Mouse (Mus musculus) midbrain, embryonic 13.5 days (tissue): Measurements from ENCODE around the gene Nckap5l. TPM values are rescaled to one million over a fixed set of nuclear protein-coding genes. Genes with fewer than 3 reads are reported as not detected.
"Not testable (repeated sequence)": the region's sequence is repeated elsewhere in the genome, so short reads cannot be mapped to it uniquely, and the experiment has no call there.

ENCODE experiments used
- ATAC-seq: fragments of 200-750 bp; cut with Nextera tagmentation; 2 replicates; pipeline ENCODE4 v1.8.0; 2017; ENCODE audit warnings: mild to moderate bottlenecking, moderate TSS enrichment, moderate library complexity
- H3K27ac ChIP-seq: fragments of 300-500 bp; sonication (generic); 2 replicates; pipeline ENCODE4 v1.5.1; 2015; ENCODE audit warnings: inconsistent platforms, mild to moderate bottlenecking, moderate library complexity
- H3K27me3 ChIP-seq: fragments of 300-500 bp; sonication (generic); 2 replicates; pipeline ENCODE4 v1.6.1; 2015; ENCODE audit warnings: mild to moderate bottlenecking, inconsistent platforms
- H3K36me3 ChIP-seq: fragments of 300-500 bp; sonication (generic); 2 replicates; pipeline ENCODE4 v1.6.1; 2015; ENCODE audit warnings: mild to moderate bottlenecking, inconsistent platforms
- H3K4me1 ChIP-seq: fragments of 300-500 bp; sonication (generic); replicated peaks from 2 replicates; pipeline ENCODE4 v1.6.1; 2015; ENCODE audit warnings: inconsistent platforms
- H3K4me2 ChIP-seq: fragments of 300-500 bp; sonication (generic); replicated peaks from 2 replicates; pipeline ENCODE4 v1.6.1; 2015; ENCODE audit warnings: moderate library complexity, mild to moderate bottlenecking, inconsistent platforms
- H3K4me3 ChIP-seq: fragments of 300-500 bp; sonication (generic); replicated peaks from 2 replicates; pipeline ENCODE4 v1.5.1; 2015; ENCODE audit warnings: mild to moderate bottlenecking, inconsistent platforms
- H3K9ac ChIP-seq: fragments of 300-500 bp; sonication (generic); replicated peaks from 2 replicates; pipeline ENCODE4 v1.6.1; 2015; ENCODE audit warnings: mild to moderate bottlenecking, inconsistent platforms
- H3K9me3 ChIP-seq: fragments of 300-500 bp; sonication (generic); 2 replicates; pipeline ENCODE4 v1.6.1; 2016; ENCODE audit warnings: mild to moderate bottlenecking, inconsistent platforms
- WGBS: fragments of 180-500 bp; shearing (Covaris S2); methylation state at CpG from one replicate; pipeline ENCODE4 v1.1.7; 2015; 5-methylcytosine and 5-hydroxymethylcytosine counted together
- polyA plus RNA-seq: library from polyadenylated mRNA; unstranded; fragments of >200 nt; fragmentation: Nextera tagmentation; extraction: Ambion mirVana; gene quantifications from 2 replicates; pipeline ENCODE4 v1.2.1, GENCODE M21; 2015

The Nckap5l gene
- polyA plus RNA-seq, 1 experiment from 2014 or later: 15.6 TPM

GRCm38 (mm10) chr15:99456963-99457605 lies 464 bp downstream of the Nckap5l start:
- peak; percentile 83 for ATAC-seq
- H3K4me2 ChIP-seq: peak overlapping the region; percentile 82
- H3K4me1 ChIP-seq: peaks cover 49% of the 10 kb centered on the region
- peak overlapping the region; percentile 88 for H3K27ac ChIP-seq
- H3K36me3 ChIP-seq: peaks cover 3% of the 10 kb centered on the region; the same call in 1 of the 2 replicates
- no peaks in the 10 kb centered on the region for H3K9me3 ChIP-seq
- no peaks in the 10 kb centered on the region for H3K27me3 ChIP-seq
- peak overlapping the region; percentile 88 for H3K4me3 ChIP-seq
- 0% methylated on average over 33 of the region's 43 CpGs for WGBS
- H3K9ac ChIP-seq: peak overlapping the region; percentile 78

GRCm38 (mm10) chr15:99456338-99456962 lies 1.1 kb downstream of the Nckap5l start:
- Histone ChIP-seq H3K4me1 (peaks cover 49% of the 10 kb centered on the region), H3K4me2 (peak overlapping the region; percentile 82), H3K36me3 (peaks cover 3% of the 10 kb centered on the region; the same call in 1 of the 2 replicates), H3K27ac (peak overlapping the region; percentile 88), H3K4me3 (peak overlapping the region; percentile 88), H3K9ac (peak overlapping the region; percentile 78), H3K27me3 (no peaks in the 10 kb centered on the region), H3K9me3 (no peaks in the 10 kb centered on the region)
- 17% methylated on average over 7 of the region's 7 CpGs for WGBS
- ATAC-seq: peak; percentile 3; the same call in 1 of the 2 replicates

- Histone ChIP-seq H3K4me2 (peak overlapping the region; percentile 82), H3K4me3 (peak overlapping the region; percentile 88; the same call in 1 of the 2 replicates), H3K9me3 (no peaks in the 10 kb centered on the region), H3K36me3 (peaks cover 3% of the 10 kb centered on the region; the same call in 1 of the 2 replicates), H3K27ac (no peak overlapping the region), H3K4me1 (peaks cover 49% of the 10 kb centered on the region), H3K9ac (no peak overlapping the region; the same call in 1 of the 2 replicates), H3K27me3 (no peaks in the 10 kb centered on the region)
- ATAC-seq: no peak
- 88% methylated on average over 3 of the region's 3 CpGs for WGBS
Observed at GRCm38 (mm10) chr15:99455415-99455814, 2.1 kb downstream of the Nckap5l start.

GRCm38 (mm10) chr15:99454585-99455279 lies 2.8 kb downstream of the Nckap5l start:
- H3K9ac ChIP-seq: no peak overlapping the region
- H3K27ac ChIP-seq: no peak overlapping the region
- peaks cover 3% of the 10 kb centered on the region for H3K36me3 ChIP-seq
- no peak overlapping the region for H3K4me3 ChIP-seq
- WGBS: 79% methylated on average over 7 of the region's 7 CpGs
- peak overlapping the region; percentile 82; the same call in 1 of the 2 replicates for H3K4me2 ChIP-seq
- H3K27me3 ChIP-seq: no peaks in the 10 kb centered on the region
- H3K9me3 ChIP-seq: no peaks in the 10 kb centered on the region
- no peak for ATAC-seq
- H3K4me1 ChIP-seq: peaks cover 49% of the 10 kb centered on the region

GRCm38 (mm10) chr15:99453153-99453900 lies 4.2 kb downstream of the Nckap5l start:
- H3K9ac ChIP-seq: no peak overlapping the region
- H3K4me3 ChIP-seq: no peak overlapping the region
- peaks cover 3% of the 10 kb centered on the region for H3K36me3 ChIP-seq
- H3K4me2 ChIP-seq: no peak overlapping the region
- no peaks in the 10 kb centered on the region for H3K9me3 ChIP-seq
- H3K27me3 ChIP-seq: no peaks in the 10 kb centered on the region
- no peak overlapping the region; the same call in 1 of the 2 replicates for H3K27ac ChIP-seq
- ATAC-seq: no peak
- WGBS: 81% methylated on average over 11 of the region's 11 CpGs
- H3K4me1 ChIP-seq: peaks cover 54% of the 10 kb centered on the region

- no peak overlapping the region for H3K4me3 ChIP-seq
- no peak overlapping the region for H3K4me2 ChIP-seq
- no peak overlapping the region for H3K27ac ChIP-seq
- ATAC-seq: no peak
- 87% methylated on average over 8 of the region's 8 CpGs for WGBS
- H3K9ac ChIP-seq: peak overlapping the region; percentile 25; the same call in 1 of the 2 replicates
- H3K9me3 ChIP-seq: no peaks in the 10 kb centered on the region
- no peaks in the 10 kb centered on the region for H3K27me3 ChIP-seq
- peaks cover 38% of the 10 kb centered on the region for H3K4me1 ChIP-seq
- peaks cover 2% of the 10 kb centered on the region; the same call in 1 of the 2 replicates for H3K36me3 ChIP-seq
Observed at GRCm38 (mm10) chr15:99449751-99450280, 7.7 kb downstream of the Nckap5l start.

- H3K9ac ChIP-seq: peak overlapping the region; percentile 25; the same call in 1 of the 2 replicates
- WGBS: 85% methylated on average over 9 of the region's 9 CpGs
- no peak overlapping the region for H3K4me3 ChIP-seq
- 0 out of 2 replicates have a peak, but pooled peaks have one; percentile 30 for ATAC-seq
- peaks cover 2% of the 10 kb centered on the region; the same call in 1 of the 2 replicates for H3K36me3 ChIP-seq
- H3K27me3 ChIP-seq: no peaks in the 10 kb centered on the region
- H3K9me3 ChIP-seq: no peaks in the 10 kb centered on the region
- H3K4me2 ChIP-seq: no peak overlapping the region
- no peak overlapping the region for H3K27ac ChIP-seq
- H3K4me1 ChIP-seq: peaks cover 34% of the 10 kb centered on the region
Observed at GRCm38 (mm10) chr15:99449131-99449750, 8.3 kb downstream of the Nckap5l start.

- not testable (repeated sequence) for H3K9ac ChIP-seq, H3K9me3 ChIP-seq, H3K27ac ChIP-seq, H3K27me3 ChIP-seq, H3K4me2 ChIP-seq, H3K4me3 ChIP-seq, H3K36me3 ChIP-seq, ATAC-seq
- peaks cover 21% of the 10 kb centered on the region for H3K4me1 ChIP-seq
- 92% methylated on average over 10 of the region's 10 CpGs for WGBS
Observed at GRCm38 (mm10) chr15:99446136-99446535, 11.4 kb downstream of the Nckap5l start.

- no peak overlapping the region for H3K9ac ChIP-seq
- peak overlapping the region; percentile 36 for H3K27ac ChIP-seq
- H3K27me3 ChIP-seq: no peaks in the 10 kb centered on the region
- H3K36me3 ChIP-seq: peaks cover 2% of the 10 kb centered on the region; the same call in 1 of the 2 replicates
- H3K9me3 ChIP-seq: no peaks in the 10 kb centered on the region
- H3K4me3 ChIP-seq: no peak overlapping the region
- 49% methylated on average over 6 of the region's 6 CpGs for WGBS
- H3K4me2 ChIP-seq: peak overlapping the region; percentile 12
- peak; percentile 11; the same call in 1 of the 2 replicates for ATAC-seq
- H3K4me1 ChIP-seq: peaks cover 27% of the 10 kb centered on the region
Observed at GRCm38 (mm10) chr15:99445567-99445966, 12.0 kb downstream of the Nckap5l start.

- WGBS: 87% methylated on average over 7 of the region's 7 CpGs
- ATAC-seq: no peak
Observed at GRCm38 (mm10) chr15:99442358-99442757, 15.2 kb downstream of the Nckap5l start.

More at GRCm38 (mm10) chr15:99442358-99442757, 15.2 kb downstream of the Nckap5l start:
- Histone ChIP-seq H3K4me3 (no peak overlapping the region), H3K27ac (no peak overlapping the region), H3K4me2 (no peak overlapping the region), H3K36me3 (peaks cover 7% of the 10 kb centered on the region), H3K9ac (no peak overlapping the region), H3K4me1 (peaks cover 30% of the 10 kb centered on the region), H3K9me3 (no peaks in the 10 kb centered on the region), H3K27me3 (no peaks in the 10 kb centered on the region)
